Mouse (Mus musculus) layer of hippocampus, adult 11-12 months (tissue): ENCODE measurements at regions not wholly inside any gene's neighbourhood (a gene's known extent, or its start where the extent isn't known, plus 50 kb on each side); places are given as distances from the start of the nearest gene placed in this dataset.

Experiments used
- DNase-seq: peaks from one replicate; pipeline ENCODE4 v3.0.0; 2022; ENCODE audit warnings: low spot score

GRCm38 (mm10) chr5:97223238-97223857 is 112.0 kb upstream of the Paqr3 start:
- no peak for DNase-seq

DNA sequence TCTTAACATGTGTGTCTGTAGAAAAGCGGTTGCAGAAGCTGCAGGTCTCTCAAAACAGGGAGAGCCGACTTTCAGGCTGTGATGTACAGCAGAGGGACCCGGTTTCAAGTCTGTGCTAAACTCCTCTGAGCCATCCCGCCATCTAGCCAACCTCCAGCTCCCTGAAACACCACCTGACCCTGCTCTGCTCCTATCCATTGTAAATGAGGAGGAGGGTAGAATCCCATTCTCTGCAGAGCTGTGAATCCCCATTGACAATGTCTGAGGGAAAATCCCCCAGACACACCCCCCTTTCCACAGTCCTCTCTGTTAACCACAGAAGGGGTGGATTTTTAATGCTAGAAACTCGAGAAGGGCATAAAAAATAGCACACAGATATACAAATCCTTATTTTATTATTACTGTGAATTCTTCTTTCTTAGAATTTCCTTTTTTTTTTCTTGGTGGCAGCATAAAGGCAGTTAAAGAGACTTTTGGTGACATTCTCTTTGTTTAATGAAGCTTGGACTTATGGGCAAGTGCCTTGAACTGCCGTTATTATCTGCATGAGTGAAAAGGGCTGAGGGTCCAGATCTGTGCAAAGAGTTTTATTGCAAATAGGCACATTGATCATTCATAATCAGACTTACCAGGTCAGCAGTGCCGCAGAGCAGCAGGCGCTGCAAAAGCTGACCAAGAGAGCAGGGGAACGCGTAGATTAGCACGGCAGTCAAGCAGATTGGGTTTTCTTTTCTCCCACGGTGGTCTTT is 111.3 kb upstream of the Paqr3 start:
- DNase-seq, result no peak

- no peak for DNase-seq
These were observed 107.3 kb upstream of the Paqr3 start for GRCm38 (mm10) chr5:97218712-97219111.

DNA sequence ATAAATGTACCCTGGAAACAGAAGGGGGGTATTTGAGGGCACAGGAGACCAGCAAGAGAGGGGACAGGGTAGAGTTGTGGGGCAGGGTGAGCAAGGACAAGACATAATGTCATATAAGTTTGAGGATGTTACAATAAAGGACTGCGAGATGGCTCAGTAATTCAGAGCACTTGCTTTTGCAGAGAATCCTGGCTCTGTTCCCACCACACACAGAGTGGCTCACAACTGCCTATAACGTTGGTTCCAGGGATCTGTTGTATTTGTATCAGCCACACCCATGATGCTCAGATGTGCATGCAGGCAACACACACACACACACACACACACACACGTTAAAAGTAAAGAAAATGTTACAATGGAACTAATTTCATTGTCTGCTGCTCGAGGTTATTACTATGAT is 94.2 kb upstream of the Paqr3 start:
- DNase-seq, result no peak

- no peak for DNase-seq
These were observed 92.9 kb upstream of the Paqr3 start for GRCm38 (mm10) chr5:97204337-97204736.

- no peak for DNase-seq
These were observed 92.2 kb upstream of the Paqr3 start for GRCm38 (mm10) chr5:97203646-97204045.

DNA sequence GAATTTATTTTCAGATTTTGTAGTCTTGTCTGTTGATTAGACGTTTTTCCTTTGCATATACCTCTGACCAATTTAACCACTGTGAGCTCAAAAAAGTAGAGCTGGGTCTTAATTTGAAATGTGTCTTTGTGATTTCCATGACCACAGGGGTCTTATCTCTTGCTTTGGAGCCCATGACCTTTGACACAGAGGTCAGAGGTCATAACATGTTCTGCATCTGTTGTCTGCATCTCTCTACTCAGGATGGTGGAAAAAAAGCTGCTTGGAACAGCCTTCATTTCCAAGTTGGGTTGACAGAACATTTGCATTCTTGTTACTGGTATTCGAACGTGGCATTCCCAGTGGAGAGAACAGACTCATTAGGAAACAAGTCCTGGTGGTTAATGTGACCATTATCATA is 91.2 kb upstream of the Paqr3 start:
- no peak for DNase-seq

GRCm38 (mm10) chr5:97200655-97201054 is 89.3 kb upstream of the Paqr3 start:
- no peak for DNase-seq

DNA sequence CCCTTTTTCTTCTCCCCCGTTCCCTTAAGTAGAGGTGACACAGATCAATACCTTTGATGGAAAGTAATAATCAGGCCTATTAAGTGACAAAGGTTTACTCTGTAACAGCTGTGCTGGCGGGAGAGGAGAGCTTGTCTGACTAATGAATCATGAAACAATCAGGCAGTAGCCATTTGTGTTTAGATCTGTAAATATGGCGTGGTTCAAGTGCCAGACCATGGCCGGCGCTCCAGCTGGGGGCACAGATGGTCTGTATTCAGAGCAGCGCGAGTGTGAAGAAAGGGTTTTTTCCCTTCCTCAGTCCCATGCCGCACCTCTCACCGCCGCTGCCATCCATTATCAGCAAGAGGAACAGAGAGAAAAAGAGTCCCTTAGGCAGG is 83.9 kb upstream of the Paqr3 start:
- peak; percentile 15 for DNase-seq

DNA sequence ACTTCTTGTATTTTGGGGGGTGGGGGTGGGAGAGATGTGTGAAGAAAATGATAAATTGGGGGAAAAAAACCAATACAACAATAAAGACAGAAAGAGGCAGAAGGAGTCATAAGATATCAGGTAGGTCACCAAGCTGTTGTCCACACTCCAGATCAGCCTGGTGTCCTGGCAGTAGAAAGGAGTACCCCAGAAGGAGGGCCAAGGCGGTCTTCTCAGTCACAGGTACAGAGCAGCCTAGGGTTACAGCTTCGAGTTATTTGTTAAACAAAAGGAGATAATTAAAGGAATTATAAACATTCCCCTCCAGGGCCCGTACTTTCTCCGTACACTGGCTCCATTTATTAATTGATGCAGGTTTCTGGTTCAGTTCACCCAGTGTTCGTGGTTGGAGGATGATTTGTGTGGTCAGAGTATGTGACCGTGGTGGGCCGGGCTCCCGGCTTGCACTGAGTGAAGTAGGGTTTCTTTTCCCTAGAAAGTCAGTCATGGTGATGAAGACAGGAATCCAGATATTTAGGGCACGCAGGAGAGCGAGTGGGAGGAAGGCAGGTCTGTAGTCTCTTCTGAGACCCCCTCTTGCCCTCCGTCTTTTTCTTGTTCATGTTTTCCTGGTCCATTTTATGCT is 83.4 kb upstream of the Paqr3 start:
- no peak for DNase-seq

DNA sequence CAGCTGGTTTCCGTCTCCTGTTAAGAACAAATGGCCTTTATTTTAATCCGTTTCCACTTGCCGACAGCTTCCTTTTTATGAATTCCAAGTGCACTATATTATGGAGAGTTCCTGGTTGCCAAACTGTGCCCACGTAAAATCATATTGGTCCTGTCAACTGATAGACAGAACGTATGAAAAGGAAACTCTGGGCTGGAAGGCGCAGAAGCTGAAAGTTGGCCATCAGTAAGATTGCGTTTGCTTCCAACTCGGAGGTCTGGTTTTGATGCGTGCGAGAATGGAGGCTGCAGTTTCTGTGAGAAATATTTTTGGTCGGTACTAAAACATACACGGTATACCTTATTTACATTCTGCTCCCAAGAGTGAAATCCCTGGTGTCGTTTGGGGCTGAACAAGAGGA is 81.3 kb upstream of the Paqr3 start:
- no peak for DNase-seq

DNA sequence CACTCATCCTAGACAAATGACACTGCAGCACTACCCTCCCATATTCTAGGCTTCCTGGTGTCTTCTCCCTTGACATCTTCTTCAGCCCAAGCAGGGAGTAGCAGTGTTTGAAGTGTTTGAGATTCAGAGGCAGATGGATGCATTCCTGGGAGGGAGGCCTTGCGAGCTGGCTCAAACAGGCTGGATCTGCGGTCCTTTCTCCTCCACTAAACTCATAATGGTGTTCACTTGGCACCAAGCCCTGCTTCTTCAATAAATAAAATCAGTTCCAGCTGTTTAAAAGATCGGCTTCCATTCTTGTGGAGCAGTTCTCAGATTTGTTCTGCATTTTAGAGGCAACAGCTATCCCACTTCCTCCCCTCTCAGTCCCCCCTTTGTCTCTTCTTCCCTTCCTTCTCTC is 79.3 kb upstream of the Paqr3 start:
- no peak for DNase-seq

DNA sequence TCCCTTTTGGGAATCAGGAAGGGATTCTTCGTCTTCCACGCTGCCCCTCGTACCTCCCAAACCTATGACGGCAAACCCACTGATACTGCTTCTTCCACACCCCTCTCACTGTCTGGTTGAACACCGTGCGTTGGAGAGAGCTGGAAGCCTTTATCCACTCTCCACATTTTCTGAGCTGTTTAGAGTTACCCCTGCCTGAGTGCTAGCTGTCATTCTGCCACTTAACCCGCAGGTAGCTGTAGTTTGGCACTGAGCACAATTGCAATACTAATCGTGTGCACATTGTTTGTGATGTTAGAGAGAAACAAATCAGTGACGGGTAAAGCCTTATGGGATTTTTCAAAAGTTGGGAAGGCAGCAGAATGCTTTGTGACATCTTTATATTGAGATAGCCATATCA is 73.1 kb upstream of the Paqr3 start:
- no peak for DNase-seq

- no peak for DNase-seq
These were observed 69.9 kb upstream of the Paqr3 start for GRCm38 (mm10) chr5:97181249-97181648.

- no peak for DNase-seq
These were observed 63.0 kb upstream of the Paqr3 start for GRCm38 (mm10) chr5:97174446-97174845.

DNA sequence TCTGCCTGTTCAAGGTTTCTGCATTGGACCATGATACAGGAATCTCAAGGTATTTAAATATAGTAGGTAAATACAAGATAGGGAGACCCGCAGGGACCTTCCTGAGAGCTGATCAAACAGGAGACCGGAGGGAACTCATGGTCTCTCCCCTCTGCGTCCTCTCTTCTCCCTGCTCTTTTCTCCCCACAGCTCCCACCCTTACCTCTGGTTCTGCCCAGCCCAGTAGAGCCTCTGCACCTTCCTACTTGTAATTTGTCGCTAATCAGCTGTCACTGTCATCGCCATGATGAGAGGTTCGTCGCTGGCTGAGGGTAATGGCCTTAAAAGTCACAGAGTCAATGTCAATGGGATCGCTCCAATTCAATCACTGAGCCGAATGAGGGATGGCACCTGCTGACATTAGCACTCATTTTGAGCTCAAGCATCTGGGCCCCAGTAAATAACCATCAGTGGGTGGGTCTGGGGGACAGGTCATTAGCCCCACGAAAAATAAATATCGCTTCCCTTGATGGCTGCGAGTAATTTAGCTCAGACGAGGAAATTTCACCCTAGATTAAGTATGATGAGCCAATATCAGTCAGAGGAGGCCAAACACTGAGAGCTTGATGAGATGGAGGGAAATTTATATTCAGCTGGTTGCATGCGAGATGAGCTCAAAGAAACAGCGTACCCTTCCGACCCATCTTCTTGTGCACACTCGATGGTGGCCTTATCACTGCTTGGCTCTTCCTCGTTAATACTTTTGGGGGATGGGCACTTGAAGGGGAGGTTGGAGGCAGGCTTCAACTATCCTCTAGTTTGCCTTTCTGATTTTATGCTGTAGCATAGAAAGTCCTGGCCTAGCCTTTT is 56.2 kb upstream of the Paqr3 start:
- DNase-seq, result no peak

GRCm38 (mm10) chr5:97166128-97166883 is 54.9 kb upstream of the Paqr3 start:
- no peak for DNase-seq
